Mouse (Mus musculus) left cerebral cortex, postnatal 4 days (tissue): ENCODE data around the gene Sptssb. TPM values are rescaled to one million over a fixed set of nuclear protein-coding genes. Genes with fewer than 3 reads are reported as not detected.

ENCODE experiments used
- DNase-seq: peaks from one replicate; pipeline ENCODE4 v3.0.0-alpha.2; 2022
- intact Hi-C: fragments of 180-260 bp; cut with DNase I; formaldehyde crosslinking; loops from one replicate; pipeline ENCODE4 v1.15.1; 2025
- total RNA-seq, 2 experiments: library from RNA; stranded (reverse); gene quantifications; 2 replicates each; pipeline ENCODE4 v1.2.3; 2021

Gene Sptssb
- 1 to 10 TPM in 1 of 2 experiments, under 1 TPM in 1; 0.30 to 1.6 TPM for total RNA-seq

DNA sequence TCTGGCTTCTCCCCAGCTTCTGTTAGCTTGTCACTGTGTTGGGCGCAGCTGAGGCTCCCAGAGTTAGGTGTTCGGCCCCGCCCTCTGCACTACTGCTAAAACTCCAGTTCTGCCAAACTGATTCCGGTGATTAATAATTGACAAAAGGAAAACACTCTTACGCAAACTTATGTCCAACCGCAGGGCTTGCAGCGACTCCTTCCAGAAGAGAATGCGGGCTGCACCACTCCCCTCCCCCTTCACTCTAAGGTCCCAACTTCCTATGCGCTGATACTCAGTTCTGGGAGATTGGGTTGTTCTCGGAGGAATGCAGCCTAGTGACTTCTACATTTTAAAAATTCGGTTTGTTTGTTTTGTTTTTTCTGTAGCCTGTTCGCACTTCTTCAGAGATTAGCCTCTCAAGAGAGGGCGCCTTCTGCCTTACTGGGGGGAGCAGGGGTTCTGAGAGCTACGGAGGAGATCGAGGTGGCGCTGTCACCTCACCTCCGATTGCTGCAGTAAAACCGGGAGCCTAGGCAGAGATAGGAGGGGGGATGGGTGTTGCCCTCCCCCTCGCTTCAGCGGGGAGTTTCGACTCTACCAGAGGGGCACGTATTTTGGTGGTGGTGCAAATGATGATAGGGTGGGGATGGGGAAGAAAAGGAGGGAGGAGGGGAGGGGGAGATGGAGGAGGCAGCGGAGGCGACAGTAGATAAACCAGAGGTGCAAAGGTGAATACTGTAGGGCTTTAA is at the start of gene Sptssb:
Sptssb (minus strand) TSS at position 83 of the 731 bp plus-strand sequence.
- peak; percentile 29 for DNase-seq
- intact Hi-C loops: no loop called here

GRCm38 (mm10) chr3:69908074-69908473 is 48.3 kb upstream of the Sptssb start:
- intact Hi-C loops: loop anchor here (5.0 kb wide), 1 partner anchor 151 kb away; no protein-coding TSS in a partner anchor
- no peak for DNase-seq

DNA sequence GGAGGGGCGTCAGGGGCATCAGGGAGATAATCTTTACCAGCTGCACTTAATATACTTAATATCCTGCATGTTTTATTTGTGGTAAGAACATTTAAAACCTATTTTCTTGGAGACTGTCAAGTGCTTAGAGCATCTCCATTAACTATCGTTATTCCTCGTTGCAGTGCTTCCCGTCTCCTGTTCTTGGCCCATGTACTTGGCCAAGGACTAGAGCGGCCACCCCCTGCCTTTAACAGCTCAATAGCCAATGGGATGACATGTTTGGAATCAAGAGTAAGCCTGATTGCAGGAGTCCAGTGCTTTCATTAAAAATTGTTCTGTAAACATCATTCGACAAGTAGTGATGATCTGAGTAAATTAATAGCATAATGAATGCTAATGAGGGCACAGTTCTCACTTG is 47.8 kb upstream of the Sptssb start:
- no peak for DNase-seq
- intact Hi-C loops: loop anchor here (5.0 kb wide), 1 partner anchor 150 kb away; no protein-coding TSS in a partner anchor

- DNase-seq: peak; percentile 87
- intact Hi-C loops: no loop called here
Observed at GRCm38 (mm10) chr3:69902787-69903477, 43.2 kb upstream of the Sptssb start.

GRCm38 (mm10) chr3:69902382-69902781 is 42.6 kb upstream of the Sptssb start:
- intact Hi-C loops: no loop called here
- DNase-seq: no peak

DNA sequence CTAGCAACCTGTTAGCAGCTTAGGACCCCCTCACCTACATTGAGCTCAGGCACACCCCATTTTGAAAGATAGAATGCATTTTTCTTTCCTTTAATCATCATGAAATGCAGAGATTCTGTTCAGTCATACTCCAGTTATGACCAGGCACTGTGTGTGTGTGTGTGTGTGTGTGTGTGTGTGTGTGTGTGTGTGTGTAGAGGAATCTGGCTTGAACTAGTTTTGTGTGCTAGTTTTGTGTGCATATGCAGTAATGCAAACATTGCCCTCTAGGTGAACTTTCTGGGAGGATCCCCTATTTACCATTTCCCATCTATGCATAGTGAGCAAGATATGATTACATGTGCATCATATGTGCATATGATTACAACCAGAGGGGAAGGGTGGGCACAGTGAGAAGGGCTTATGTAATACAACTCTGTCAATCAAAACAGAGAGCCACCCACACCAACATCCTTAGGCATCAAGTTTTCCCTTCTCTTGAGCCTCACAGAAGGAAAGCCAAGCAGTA is 42.2 kb upstream of the Sptssb start:
- intact Hi-C loops: no loop called here
- DNase-seq: no peak

DNA sequence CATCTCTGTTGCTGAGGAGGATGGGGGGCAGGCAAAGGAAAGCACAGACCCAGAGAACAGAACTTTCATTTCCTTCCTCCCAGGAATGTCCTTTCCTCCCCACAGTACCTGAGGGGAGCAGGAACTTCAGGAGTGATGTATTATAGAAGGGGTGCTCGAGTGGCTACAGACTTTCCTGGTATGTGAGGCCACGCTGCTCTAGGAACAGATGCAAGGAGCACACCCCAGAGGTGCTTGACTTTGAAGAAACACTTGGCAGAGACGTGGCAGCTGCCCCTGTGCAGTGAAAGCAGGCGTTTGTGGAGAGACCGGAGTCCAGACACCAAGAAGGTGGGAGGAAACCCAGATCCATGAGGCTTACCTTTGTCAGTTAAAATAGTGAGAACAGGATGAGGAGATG is 40.6 kb upstream of the Sptssb start:
- DNase-seq: no peak
- intact Hi-C loops: no loop called here

- no peak for DNase-seq
- intact Hi-C loops: no loop called here
Observed at GRCm38 (mm10) chr3:69897917-69898594, 38.3 kb upstream of the Sptssb start.

GRCm38 (mm10) chr3:69895516-69895915 is 35.8 kb upstream of the Sptssb start:
- intact Hi-C loops: no loop called here
- no peak for DNase-seq

GRCm38 (mm10) chr3:69892187-69893094 is 32.7 kb upstream of the Sptssb start:
- intact Hi-C loops: no loop called here
- no peak for DNase-seq

GRCm38 (mm10) chr3:69885866-69886265 is 26.1 kb upstream of the Sptssb start:
- no peak for DNase-seq

GRCm38 (mm10) chr3:69883710-69884109 is 24.0 kb upstream of the Sptssb start:
- DNase-seq: no peak
- intact Hi-C loops: no loop called here

More at GRCm38 (mm10) chr3:69885866-69886265, 26.1 kb upstream of the Sptssb start:
- intact Hi-C loops: no loop called here

GRCm38 (mm10) chr3:69877538-69877937 is 17.8 kb upstream of the Sptssb start:
- no peak for DNase-seq
- intact Hi-C loops: no loop called here

GRCm38 (mm10) chr3:69874721-69875120 is 15.0 kb upstream of the Sptssb start:
- DNase-seq: no peak
- intact Hi-C loops: no loop called here

DNA sequence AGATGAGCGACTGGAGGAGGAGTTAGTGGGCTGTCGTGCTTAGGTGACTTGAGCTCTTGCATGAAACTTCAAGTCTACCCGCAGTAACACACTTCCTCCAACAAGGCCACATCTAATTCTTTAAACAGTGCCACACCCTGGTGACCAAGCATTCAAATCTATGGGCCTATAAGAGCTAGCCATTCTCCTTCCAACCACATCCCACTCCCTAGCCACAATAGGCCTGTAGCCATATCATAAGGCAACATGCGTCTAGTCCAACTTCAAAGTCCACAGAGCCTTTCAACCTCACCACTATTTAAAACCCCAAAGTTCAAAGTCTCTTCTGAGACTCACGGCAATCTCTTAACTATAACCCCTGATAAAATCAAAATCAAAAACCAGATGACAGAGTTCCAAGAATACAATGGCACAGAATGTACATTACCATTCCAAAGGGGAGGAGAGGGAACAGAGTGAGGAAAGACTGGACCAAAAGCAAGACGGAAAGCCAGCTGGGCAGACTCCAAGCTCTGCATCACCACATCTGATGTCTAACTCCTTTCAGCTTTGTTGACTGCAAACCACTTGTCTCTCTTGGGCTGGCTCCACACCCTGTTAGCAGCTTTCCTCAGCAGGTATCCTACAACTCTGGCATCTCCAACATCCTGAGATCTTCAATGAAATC is 13.1 kb upstream of the Sptssb start:
- intact Hi-C loops: no loop called here
- DNase-seq: peak; percentile 8

DNA sequence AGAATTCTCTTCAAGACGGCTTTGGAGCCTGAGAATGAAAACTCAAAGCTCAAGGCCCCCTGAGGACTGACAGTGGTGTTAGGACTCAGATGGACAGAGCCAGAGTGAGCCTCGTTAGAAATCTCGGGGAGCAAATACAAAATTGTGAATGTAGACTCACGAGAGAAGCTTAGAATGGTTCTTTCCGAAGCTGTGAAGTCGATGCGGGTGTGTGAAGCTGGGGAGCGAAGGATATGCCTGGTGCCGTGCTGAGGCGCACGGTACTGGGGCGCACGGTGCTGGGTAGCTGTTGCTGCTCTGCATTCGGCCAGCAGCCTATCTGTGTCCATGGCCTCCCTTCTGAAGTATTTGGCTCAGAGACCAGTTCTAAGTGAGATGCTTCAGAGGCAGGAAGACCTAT is 11.4 kb upstream of the Sptssb start:
- no peak for DNase-seq
- intact Hi-C loops: no loop called here

DNA sequence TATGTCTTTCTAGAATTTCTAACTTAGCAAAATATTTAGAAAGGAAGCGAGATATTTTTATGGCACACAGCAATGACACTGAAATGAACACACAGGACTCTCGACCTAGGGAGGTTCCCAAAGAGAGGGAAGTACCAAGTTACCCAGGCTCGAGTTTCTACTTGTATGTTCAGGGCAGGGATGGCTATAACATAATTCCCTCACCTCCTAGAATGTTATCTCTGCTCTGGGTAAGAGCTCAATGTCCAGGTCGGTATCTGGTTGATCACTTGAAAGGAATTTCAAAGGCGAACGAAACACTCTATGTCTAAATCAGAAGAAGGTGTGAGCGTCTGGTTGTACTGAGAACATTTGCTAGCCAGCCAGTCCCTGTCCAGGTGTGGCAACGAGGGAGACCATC is 10.0 kb upstream of the Sptssb start:
- intact Hi-C loops: no loop called here

GRCm38 (mm10) chr3:69861789-69862395 is 2.2 kb upstream of the Sptssb start:
- intact Hi-C loops: no loop called here
- no peak for DNase-seq

More for the DNA sequence above, 10.0 kb upstream of the Sptssb start:
- DNase-seq: no peak
